Mouse (Mus musculus) urinary bladder, postnatal 25 days (tissue): ENCODE measurements around the gene Arid4a.
"Not testable (repeated sequence)": the region's sequence is repeated elsewhere in the genome, so short reads cannot be mapped to it uniquely, and the experiment has no call there.

Experiments
- DNase-seq: peaks from one replicate; pipeline ENCODE4 v3.0.0; 2022; ENCODE audit warnings: low spot score

Arid4a gene

DNA sequence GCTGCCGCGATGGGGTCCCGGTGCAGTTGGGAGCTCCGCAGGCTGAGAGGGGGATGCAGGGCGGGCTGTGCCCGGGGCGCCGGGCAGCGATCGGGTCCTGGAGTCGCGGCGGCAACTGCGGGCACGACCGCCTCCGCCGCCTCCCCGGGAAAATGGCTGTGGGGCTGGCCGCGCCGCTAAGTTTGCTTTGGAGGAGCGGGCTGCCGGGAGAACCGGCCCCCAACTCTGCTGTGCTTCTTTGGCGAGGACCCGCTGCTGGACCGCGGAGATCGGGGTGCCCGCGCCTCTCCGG, 367 bp downstream of the Arid4a start:
- DNase-seq: no peak

DNA sequence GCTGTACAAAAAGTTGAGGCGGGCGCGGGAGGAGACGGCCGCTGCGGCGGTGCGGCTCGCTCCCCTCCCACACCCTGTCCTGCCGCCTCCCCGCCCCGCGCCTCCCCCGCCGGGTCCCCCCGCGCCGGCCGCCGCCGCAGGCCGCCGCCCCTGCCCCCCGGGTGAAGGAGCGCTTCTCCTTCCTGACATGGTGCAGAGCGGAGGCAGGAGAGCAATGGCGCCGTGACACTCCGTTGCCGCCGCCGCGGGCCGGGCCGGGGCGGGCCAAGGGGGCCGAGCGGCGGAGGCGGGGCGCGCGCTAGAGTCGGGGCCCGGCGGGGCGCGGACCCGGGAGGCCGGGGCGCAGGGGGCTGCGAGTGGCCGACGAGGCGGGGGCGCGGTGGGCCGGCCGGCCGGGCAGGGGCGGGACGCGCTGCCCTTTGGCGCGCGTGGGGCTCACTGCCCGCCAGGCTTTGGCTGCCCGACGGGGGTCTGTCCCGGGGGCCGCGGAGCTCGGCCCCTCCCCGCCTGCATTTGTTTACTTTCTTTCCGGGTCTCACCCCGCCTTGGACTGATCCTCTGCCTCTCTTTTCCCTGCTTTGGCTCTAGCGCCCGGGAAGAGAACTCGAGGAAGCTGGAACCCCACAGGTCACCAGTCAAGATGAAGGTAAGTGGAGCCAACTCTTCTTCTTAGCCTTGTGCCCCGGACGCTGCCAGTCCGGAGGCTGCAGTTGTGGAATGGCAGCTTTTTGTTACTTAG, 882 bp downstream of the Arid4a start:
- peak; percentile 48 for DNase-seq

DNA sequence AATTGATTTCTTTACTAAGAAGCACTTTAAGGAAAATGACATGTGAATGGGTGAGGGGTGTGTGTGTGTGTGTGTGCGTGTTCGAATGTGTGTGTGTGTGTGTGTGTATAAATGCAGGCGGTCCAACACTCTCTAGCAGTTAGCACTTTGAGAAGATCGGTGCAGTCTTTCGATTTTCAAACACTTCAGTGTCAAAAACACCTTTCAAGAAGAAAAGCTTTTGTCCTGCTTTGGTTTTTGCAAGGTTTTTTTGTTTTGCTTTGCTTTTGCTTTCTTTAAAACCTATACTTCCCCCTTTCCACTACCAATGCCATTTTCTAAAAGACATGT, 1.4 kb downstream of the Arid4a start:
- DNase-seq: no peak

DNA sequence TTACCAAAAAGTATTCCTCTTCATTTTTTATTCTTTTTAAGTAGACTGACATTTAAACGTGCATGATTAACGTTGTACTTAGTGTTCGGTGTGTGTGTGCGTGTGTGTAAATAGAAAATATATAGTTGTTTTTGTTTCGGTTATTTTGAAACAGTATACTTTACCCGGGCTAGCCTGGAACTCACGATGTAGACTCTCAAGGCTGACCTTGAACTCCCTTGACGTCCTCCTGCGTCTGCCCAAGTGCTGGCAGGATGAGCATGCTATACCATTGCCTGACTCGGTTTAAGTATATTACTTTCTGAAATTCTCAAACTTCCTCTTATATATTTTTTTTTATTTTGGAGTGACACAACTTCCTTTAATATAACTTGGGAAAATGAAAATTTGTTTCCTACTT, 2.0 kb downstream of the Arid4a start:
- no peak for DNase-seq

DNA sequence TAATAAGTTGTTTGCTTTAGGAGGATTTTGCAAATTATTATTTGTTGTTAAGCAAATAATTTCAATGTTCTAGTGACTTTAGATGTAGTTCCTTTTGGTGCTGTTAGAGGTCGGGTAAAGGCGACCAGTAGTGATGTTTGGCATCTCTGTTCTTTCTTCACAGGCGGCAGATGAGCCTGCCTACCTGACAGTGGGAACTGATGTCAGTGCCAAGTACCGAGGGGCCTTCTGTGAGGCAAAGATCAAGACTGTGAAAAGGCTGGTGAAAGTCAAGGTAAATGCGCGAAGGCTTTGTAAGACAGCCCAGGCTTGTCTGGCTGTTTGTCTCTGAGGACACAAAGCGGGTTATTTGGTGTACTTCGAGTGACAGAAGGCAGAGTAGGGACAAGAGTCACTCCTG, 3.4 kb downstream of the Arid4a start:
- no peak for DNase-seq

DNA sequence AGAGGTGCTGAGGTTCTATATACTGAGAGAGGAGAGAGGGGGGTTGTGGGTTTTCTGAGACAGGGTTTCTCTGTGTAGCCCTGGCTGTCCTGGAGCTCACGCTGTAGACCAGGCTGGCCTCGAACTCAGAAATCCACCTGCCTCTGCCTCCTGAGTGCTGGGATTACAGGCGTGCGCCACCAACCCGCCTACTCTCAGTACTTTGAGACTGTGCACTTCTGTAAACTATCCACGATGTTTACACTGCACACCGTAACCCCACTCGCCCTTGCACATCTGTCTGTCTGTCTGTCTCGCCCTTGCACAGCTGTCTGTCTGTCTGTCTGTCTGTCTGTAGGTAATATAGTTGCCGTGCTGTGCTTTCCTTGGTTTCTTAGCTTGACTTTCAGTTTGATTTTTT, 8.6 kb downstream of the Arid4a start:
- DNase-seq: no peak

DNA sequence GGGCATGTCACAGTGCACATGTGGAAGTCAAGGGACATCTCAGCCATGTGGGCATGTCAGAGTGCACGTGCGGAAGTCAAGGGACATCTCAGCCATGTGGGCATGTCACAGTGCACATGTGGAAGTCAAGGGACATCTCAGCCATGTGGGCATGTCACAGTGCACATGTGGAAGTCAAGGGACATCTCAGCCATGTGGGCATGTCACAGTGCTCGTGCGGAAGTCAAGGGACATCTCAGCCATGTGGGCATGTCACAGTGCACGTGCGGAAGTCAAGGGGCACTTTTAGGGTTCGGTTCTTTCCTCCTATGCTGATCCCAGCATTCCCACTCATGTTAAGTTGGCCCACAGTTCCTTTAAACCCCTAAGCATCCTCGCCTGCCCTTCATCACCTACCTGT, 12.5 kb downstream of the Arid4a start:
- DNase-seq: not testable (repeated sequence)

DNA sequence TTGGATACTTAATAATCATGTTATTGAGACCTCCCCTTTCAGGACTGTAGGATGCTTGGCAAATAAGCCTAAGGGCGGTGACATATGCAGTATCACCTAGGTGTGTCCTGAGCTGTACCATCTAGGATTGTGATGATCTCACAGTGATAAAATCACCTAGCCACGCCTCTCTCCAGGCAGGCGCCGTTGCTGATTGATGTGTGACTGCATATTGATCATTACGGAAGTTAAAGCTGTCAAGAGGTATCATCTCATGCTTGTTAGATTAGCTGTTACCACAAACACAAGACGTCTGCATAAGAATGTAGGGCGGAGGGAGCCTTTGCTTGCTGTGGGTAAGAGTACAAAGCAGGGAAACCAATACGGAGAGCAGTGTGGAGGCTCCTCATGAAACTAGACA, 14.5 kb downstream of the Arid4a start:
- no peak for DNase-seq

DNA sequence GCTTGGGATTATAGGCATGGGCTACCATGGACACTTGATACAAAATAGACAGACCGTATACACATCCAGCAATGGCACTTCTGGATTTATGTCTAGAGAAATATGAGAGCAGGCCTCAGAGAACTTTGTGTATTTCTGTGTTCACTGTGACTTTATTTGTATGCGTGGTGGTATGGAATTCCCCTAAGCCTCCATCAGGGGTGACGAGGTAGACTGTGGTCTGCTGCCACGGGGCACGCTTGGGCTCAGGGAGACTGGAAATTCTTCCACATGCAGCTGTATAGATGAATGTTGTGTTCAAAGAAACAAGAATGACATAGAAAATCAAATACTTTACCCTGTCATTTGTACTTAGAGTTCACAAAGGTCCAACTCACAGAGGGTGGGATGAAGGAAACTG, 14.9 kb downstream of the Arid4a start:
- DNase-seq: no peak

DNA sequence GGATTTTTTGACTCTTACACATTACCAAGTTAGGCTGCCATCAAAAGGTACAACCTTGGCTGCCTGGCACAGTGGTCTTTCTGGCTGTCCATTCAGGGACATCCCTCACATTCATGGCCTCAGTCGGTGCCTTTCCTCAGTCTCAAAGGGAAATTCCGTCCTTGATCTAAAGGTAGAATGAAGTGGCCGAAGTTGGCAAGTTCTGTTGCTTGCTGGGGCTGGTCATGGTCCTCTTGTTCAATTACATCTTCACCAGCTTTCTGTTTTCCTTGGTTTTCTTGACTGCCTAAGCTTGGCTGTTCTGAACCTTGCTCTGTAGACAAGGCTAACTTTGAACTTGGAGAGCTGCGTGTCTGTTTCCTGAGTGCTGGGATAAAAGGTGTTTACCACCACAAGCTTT, 20.0 kb downstream of the Arid4a start:
- DNase-seq: no peak

DNA sequence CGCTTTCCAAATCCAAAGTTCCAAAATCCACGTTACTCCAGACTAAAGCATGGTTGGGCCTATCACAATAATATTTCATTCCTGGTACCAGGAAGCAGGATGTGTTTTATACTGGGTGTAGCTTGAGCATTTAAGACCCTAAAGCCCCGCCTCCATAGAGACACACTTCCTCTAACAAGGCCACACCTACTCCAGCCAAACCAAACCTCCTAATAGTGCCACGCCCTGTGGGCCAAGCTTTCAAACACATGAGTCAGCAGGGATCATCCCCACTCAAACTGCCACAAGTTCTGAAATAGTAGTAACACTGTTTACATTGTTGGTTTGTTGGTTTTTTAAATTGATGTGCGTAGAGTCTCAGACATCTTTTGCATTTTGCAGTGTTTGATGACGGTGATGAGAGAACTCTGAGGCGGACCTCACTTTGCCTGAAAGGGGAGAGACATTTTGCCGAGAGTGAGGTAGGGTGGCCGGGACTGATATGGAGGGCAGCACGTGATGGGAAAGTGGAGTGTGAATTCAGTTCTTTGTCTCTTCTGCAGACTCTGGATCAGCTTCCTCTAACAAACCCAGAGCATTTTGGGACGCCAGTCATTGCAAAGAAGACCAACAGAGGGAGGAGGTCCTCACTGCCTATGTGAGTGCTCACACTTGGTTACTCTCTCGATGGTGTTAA, 21.1 kb downstream of the Arid4a start:
- no peak for DNase-seq

DNA sequence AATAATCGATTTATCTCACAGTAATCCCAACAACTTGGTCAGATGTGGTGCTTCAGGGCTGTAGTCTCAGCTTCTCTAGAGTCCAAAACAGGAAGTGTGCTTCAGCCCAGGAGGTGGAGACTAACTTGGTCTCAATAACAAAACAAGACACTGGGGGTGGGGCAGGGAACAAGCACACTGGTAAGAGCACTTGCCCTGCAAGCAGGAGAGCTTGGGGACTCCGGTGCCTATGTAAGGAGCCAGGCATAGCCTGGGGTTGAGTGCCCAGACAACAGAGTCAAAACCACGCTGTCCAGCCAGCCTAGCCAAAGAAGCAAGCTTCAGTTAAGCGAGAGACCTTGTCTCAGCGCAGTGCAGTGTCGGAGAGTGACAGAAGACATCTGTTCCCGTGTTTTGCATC, 24.7 kb downstream of the Arid4a start:
- no peak for DNase-seq

DNA sequence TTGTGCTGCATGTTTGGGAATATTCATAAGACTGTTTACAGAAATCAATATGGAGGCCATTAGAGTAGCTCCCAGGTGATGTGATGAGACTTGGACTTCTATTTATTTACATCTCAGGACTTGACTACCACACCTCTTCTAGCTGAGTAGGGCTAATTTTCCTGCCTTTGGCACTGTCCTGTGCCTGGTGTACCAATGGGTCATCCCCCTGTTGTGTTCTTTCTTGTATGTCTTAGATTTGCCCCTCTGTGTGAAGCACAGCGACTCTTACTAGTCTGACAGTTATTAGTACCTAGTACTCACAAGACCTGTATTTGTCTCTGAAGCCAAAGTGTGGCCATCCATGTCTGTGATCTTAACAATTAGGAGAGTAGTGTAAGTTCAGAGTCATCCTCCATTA, 26.7 kb downstream of the Arid4a start:
- no peak for DNase-seq

DNA sequence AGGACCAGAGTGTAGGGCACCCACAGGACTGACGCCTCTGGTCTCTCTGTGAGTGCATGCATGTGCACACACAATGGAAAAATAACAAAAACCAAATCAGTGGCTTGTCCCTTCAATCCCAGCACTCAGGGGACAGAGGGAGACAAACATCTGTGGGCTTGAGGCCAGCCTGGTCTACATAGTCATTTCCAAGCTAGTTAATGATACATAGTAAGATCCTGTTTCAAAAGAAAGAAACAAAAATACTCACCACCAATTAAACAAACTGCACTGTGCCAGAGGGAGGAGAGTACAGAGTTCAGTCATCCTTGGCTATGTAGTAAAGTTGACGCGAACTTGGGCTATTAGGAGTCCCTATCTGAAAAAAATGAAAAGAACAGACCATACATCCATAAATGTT, 27.8 kb downstream of the Arid4a start:
- DNase-seq: no peak

DNA sequence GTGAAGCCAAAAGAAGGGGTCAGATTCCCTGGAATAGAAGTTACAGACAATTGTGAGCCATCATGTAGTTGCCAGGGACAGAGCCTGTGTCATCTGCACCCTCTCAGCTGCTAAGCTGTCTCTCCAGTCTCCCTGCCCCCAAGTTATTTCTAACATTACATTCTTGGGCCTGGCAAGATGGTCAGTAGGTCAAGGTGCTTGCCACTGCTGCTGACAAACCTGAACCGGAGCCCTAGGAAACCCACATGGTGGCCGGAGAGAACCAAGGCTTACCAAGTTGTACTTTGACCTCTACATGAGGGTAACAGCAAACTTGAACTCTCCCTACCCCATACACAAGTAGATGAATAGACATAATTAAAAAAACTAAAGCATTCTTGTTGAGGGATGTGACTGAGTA, 28.7 kb downstream of the Arid4a start:
- no peak for DNase-seq

DNA sequence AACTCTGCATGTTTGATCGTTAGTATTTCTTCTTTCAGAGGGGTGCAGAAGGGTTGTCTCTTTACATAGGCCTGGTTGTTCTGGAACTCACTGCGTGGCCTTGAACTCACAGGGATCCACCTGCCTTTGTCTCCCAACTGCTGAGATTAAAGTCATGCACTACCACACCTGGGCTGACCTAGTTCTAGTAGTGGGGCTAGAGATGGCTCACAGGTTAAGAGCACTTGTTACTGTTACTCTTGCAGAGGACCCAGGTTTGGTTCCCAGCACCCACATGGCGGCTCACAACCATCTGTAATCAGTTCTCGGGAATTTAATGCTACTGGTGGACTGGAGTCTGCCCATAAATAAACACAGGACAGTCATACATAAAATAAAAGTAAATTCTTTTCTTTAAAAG, 30.7 kb downstream of the Arid4a start:
- no peak for DNase-seq

DNA sequence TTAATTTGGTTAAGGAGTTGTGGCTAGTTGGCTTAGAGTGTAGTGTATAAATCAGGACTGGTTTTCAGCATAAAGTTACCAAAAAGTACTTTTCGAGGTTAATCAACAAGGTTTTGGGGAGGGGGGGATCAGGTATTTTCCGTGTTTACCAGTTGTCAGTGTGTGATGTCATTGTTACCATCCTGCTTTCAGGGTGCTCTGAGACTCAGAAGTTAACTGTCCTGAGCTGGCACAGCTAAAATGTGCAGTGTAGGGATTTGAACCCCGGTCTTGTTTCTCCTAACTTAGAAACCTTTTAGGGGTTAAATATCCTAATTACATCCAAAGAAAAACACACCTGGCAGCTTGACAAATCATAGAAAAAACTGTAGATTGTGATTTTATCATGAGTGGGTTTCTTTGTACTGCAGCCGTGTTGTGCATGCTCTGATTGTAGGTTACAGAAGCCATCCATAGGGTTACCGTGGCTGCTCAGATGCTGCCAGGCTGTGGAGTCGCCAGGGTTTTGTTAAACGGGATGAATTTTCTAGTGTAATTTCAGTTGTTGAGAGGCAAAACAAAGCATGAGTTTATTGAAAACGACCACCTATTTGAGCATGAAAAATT, 31.8 kb downstream of the Arid4a start:
- no peak for DNase-seq

DNA sequence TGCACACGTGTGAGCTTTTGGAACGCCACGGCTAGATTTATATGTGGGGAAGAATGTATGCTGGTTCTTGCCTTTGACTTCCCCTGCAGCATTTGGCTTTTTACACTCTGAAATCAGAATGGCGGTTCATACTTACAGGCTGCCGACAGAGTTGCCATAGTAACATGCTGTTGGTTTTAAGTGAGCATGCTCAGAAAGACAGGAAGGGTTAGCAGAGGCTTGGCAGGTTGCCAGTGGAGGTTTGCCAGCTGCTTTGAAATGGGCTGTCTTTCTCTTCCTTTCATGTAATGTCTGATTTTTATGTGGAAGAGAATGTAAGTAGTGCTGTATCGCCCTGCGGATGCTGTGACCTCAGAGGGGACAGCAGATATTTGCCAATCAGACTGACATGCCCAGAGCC, 32.3 kb downstream of the Arid4a start:
- peak; percentile 76 for DNase-seq

DNA sequence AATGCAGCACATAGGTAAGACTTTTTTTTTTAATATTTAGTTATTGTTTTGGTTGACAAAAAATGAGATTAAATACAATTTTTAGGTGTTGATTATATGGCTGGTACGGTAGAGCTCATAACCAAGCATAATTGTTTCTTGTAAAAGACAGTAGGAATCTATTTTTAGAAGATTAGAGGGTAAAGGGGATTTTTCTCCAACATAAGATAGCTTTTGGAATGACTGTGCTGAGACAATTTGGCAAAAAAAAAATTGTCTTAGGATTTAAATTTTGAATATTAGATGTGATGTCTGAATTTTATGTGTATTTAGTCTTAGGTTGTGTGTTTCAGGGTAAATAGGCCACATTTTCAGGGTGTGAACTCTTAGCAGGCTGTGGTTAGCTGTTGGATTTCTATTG, 32.8 kb downstream of the Arid4a start:
- no peak for DNase-seq

DNA sequence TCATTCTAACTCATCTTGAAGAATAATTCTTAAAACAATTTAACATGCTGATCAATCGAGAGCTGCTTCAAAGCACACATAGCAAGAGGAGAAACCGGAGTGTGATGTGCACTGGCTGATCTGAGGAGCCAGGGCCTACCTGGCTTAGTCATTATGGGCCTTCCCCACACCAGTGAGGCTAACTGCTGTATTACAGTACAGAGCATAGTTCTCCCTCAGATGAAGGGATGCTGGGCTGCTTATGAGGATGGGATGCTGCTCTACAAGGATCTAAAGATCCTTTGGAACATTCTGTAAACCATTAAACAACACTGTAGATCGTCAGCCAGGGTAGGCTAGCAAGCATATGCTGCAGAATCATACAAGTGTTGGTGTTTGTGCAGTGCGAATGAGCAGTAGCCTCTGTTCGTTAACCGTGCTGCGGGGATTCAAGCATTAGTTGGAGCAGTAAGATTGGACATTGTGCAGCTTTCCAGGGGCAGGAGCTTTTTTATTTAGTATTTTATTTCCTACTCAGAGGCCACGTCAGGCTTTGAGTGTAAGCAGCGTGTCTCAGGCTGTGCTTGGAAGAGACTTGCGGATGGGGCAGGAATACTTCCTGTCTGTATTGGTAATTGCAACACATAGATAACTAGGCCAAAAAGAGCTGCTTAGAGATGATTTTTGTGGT, 33.9 kb downstream of the Arid4a start:
- no peak for DNase-seq

DNA sequence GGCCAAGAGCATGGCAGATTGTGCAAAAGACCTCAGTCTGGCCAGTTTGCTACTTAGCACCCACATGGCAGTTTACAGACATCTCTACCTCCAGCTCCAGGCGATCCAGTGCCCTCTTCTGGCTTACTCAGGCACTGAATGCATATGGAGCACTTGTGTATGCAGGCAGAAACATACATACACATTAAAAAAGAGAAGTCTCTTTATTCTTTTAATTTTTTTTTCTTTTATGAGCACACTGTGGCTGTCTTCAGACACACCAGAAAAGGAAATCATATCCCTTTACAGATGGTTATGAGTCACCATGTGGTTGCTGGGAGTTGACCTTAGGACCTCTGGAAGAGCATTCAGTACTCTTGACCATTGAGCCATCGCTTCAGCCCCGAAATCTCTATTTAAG, 35.3 kb downstream of the Arid4a start:
- no peak for DNase-seq

DNA sequence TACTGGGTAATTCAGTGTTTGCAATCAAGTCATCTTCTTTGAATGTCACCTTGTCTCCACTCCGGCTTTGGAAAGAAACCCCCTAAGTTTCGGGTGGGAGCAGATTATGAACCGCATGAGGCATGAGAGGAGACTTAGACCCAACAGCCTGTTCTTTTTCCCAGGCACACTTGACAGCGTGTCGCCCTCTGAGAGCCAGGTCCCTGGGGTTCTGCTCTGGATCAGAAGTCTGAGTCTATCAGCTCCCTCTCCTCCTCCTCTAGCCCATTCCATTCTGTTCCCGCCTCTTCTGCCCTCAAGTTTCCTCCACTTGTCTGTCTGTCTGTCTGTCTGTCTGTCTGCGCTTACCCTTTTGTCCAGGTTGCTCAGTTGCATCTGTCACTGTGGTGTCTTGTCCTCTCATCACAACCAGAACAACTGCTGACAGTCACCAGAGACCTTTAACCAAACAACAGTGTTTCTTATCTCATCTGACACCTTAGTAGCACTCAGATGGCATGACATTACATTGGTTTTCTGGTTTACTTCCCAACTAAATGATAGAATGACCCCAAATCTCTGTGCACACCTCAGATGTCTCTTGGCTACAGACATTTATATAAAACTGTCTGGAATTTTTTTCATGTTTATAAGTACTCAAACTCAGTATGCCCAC, 36.7 kb downstream of the Arid4a start:
- DNase-seq: no peak

DNA sequence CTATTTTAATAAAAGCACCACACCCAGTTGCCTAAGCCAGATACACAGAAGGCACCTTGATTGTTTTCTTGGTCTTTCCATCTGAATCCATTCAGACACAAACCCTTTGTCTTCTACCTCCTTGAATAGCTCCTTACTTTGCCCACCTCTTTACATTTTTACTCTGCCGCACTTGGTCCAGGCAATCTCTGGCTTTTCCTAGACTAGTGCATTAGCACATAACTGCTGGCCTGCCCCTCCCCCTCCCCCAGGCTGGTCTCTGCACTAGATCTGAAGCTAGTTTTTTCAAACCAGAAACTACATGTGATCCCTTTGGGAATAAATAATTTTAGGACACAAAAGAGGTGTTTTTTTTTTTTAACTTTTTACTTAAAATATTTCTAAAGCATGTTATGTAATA, 37.2 kb downstream of the Arid4a start:
- DNase-seq: no peak
